Mouse (Mus musculus): ENCODE results near the gene Il22. TPM values are rescaled to one million over a fixed set of nuclear protein-coding genes. Genes with fewer than 3 reads are reported as not detected.
A peak's percentile ranks its signal among the peaks of the same experiment; 100 is the strongest.
"Not testable (repeated sequence)": the region's sequence is repeated elsewhere in the genome, so short reads cannot be mapped to it uniquely, and the experiment has no call there.

The Il22 gene
- polyA plus RNA-seq, 1 experiment from 2014 or later: 0.17 TPM

GRCm38 (mm10) chr10:118240680-118241079 lies 35.9 kb downstream of the Il22 start, which contains the start of gene Gm32717:
Gm32717 (minus strand) TSS chr10:118240780.
- no CpG with 5 or more reads among the region's 13 CpGs for WGBS
- not testable (repeated sequence) for H3K36me3 ChIP-seq (replicated peaks); H3K4me1 ChIP-seq; H3K9me3 ChIP-seq; H3K9ac ChIP-seq; H3K27me3 ChIP-seq; H3K4me2 ChIP-seq; ATAC-seq (ENCODE audit: low FRiP score); H3K4me3 ChIP-seq (replicated peaks); H3K27ac ChIP-seq

GRCm38 (mm10) chr10:118249006-118249595 lies 44.4 kb downstream of the Il22 start:
- H3K9ac ChIP-seq; H3K36me3 ChIP-seq (replicated peaks); H3K4me1 ChIP-seq; H3K27me3 ChIP-seq; H3K4me2 ChIP-seq; H3K27ac ChIP-seq; ATAC-seq (ENCODE audit: low FRiP score); H3K9me3 ChIP-seq; H3K4me3 ChIP-seq (replicated peaks): not testable (repeated sequence)
- WGBS: 87% methylated on average over 11 of the region's 11 CpGs

GRCm38 (mm10) chr10:118250852-118251295 lies 46.1 kb downstream of the Il22 start:
- Histone ChIP-seq H3K4me3 (replicated peaks) (no peak overlapping the region), H3K4me2 (no peak overlapping the region), H3K36me3 (replicated peaks) (no peaks in the 10 kb centered on the region), H3K9ac (no peak overlapping the region), H3K27ac (no peak overlapping the region), H3K4me1 (no peaks in the 10 kb centered on the region), H3K27me3 (no peaks in the 10 kb centered on the region), H3K9me3 (no peaks in the 10 kb centered on the region)
- 33% methylated on average over 10 of the region's 10 CpGs for WGBS
- ATAC-seq (ENCODE audit: low FRiP score): peak; percentile 76

GRCm38 (mm10) chr10:118258388-118258787 lies 53.6 kb downstream of the Il22 start, which contains the start of gene Gm32802:
Gm32802 (plus strand) TSS chr10:118258688.
- H3K4me1 ChIP-seq; H3K36me3 ChIP-seq (replicated peaks); H3K4me3 ChIP-seq (replicated peaks); H3K4me2 ChIP-seq; ATAC-seq (ENCODE audit: low FRiP score); H3K9me3 ChIP-seq; H3K9ac ChIP-seq; H3K27me3 ChIP-seq; H3K27ac ChIP-seq: not testable (repeated sequence)
- WGBS: no CpG with 5 or more reads among the region's 13 CpGs

Other genes starting within 250 kb of the Il22 start
- gene Mdm1, start 63.1 kb upstream of the Il22 start, polyA plus RNA-seq (2016; fragmentation: Nextera tagmentation; extraction: Ambion mirVana): 62.2 and 63.8 TPM in 2 replicates
- gene Gm32717, start 35.8 kb downstream of the Il22 start, polyA plus RNA-seq (2016; fragmentation: Nextera tagmentation; extraction: Ambion mirVana): 0.09 and 0.10 TPM in 2 replicates
- gene Gm32802, start 53.7 kb downstream of the Il22 start, polyA plus RNA-seq (2016; fragmentation: Nextera tagmentation; extraction: Ambion mirVana): 0.09 and 0.10 TPM in 2 replicates
- gene Iltifb, start 90.1 kb downstream of the Il22 start, polyA plus RNA-seq (2016; fragmentation: Nextera tagmentation; extraction: Ambion mirVana): not detected in 2 replicates
- gene Gm9040, start 122.0 kb downstream of the Il22 start, polyA plus RNA-seq (2016; fragmentation: Nextera tagmentation; extraction: Ambion mirVana): not detected in 2 replicates
- not detected in 2 replicates for gene Gm9044, start 127.5 kb downstream of the Il22 start, polyA plus RNA-seq (2016; fragmentation: Nextera tagmentation; extraction: Ambion mirVana)
- gene Gm9045, start 132.9 kb downstream of the Il22 start, polyA plus RNA-seq (2016; fragmentation: Nextera tagmentation; extraction: Ambion mirVana): 0.08 TPM in 1 of 2 replicates, not detected in the other
- gene Gm9046, start 138.3 kb downstream of the Il22 start, polyA plus RNA-seq (2016; fragmentation: Nextera tagmentation; extraction: Ambion mirVana): not detected in 2 replicates
- not detected in 2 replicates for gene Gm9048, start 143.7 kb downstream of the Il22 start, polyA plus RNA-seq (2016; fragmentation: Nextera tagmentation; extraction: Ambion mirVana)
- 0.08 TPM in 1 of 2 replicates, not detected in the other for gene Gm9049, start 149.2 kb downstream of the Il22 start, polyA plus RNA-seq (2016; fragmentation: Nextera tagmentation; extraction: Ambion mirVana)
- gene Ifng, start 236.1 kb downstream of the Il22 start, polyA plus RNA-seq (2016; fragmentation: Nextera tagmentation; extraction: Ambion mirVana): not detected in 2 replicates

Data from forebrain, embryonic 12.5 days (tissue).